Mouse (Mus musculus): ENCODE data around the gene Sepsecs. TPM values are rescaled to one million over a fixed set of nuclear protein-coding genes. Genes with fewer than 3 reads are reported as not detected.

The Sepsecs gene
- total and polyA plus RNA-seq, 2 experiments from 2014 or later = 4.7 to 7.7 TPM

DNA sequence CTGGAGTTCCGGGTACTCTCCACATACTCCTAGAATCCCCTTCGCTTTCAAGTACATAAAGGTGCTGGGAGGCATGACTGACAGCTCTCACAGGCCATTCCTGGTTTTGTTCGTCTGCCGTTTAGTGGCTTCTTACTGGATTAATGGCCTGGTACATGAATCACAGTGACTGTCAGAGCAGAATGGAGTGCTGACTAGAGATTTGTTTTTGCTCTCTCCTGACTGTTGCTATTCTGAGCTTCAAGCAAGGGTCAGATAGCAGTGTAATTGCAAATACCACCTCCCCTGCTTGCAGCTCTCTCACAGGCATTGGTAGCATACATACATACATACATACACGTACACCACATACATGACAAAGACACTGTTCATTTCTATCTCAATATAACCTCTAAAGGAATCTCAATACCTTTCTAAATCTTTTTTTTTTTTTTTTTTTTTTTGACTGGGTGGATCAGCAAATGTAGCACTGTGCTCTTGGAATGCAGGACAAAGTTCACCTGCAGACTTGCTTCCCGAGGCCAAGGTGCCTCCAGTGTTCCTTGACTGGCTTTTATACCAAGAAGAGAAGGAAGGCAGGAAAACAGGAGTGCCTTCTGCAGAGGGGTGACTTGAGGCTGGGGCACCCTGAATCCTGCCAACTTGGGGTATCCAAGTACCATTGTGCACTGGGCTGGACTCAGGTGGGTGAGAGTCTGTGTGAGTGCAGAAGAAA lies 18.4 kb upstream of the Sepsecs start:
- Histone ChIP-seq H3K9me3 (ENCODE audit: low read length) (no peaks in the 10 kb centered on the region), H3K4me3 (ENCODE audit: low read depth, low read length) (no peak overlapping the region), H3K27me3 (ENCODE audit: insufficient read depth, low read length) (no peaks in the 10 kb centered on the region), H3K27ac (ENCODE audit: low read depth, low read length) (no peak overlapping the region), H3K4me2 (ENCODE audit: low read depth, low read length, poor library complexity, severe bottlenecking) (no peak overlapping the region), H3K4me1 (ENCODE audit: insufficient read depth, low read length) (no peaks in the 10 kb centered on the region), H3K9ac (replicated peaks; ENCODE audit: low read length, poor library complexity, severe bottlenecking) (no peak overlapping the region), H3K36me3 (ENCODE audit: insufficient read depth, low read length) (no peaks in the 10 kb centered on the region)
- no peak for TF ChIP-seq CTCF (IDR thresholded peaks at IDR 0.05)
- DNase-seq (ENCODE audit: low spot score) (no peak), ATAC-seq (ENCODE audit: low FRiP score) (no peak)
- 56% methylated on average over 6 of the region's 6 CpGs for WGBS

- no peak for ATAC-seq (ENCODE audit: low FRiP score)
- DNase-seq (ENCODE audit: low spot score) = no peak
- WGBS = 54% methylated on average over 4 of the region's 4 CpGs
- H3K4me2 ChIP-seq (ENCODE audit: low read depth, low read length, poor library complexity, severe bottlenecking) = no peak overlapping the region
- no peaks in the 10 kb centered on the region for H3K36me3 ChIP-seq (ENCODE audit: insufficient read depth, low read length)
- H3K27ac ChIP-seq (ENCODE audit: low read depth, low read length) = no peak overlapping the region
- H3K4me1 ChIP-seq (ENCODE audit: insufficient read depth, low read length) = no peaks in the 10 kb centered on the region
- H3K9me3 ChIP-seq (ENCODE audit: low read length) = no peaks in the 10 kb centered on the region
- no peak overlapping the region for H3K9ac ChIP-seq (replicated peaks; ENCODE audit: low read length, poor library complexity, severe bottlenecking)
- no peak for TF ChIP-seq CTCF (IDR thresholded peaks at IDR 0.05)
- H3K27me3 ChIP-seq (ENCODE audit: insufficient read depth, low read length) = no peaks in the 10 kb centered on the region
- H3K4me3 ChIP-seq (ENCODE audit: low read depth, low read length) = no peak overlapping the region
Measured at GRCm38 (mm10) chr5:52681111-52681510, 11.6 kb upstream of the Sepsecs start.

DNA sequence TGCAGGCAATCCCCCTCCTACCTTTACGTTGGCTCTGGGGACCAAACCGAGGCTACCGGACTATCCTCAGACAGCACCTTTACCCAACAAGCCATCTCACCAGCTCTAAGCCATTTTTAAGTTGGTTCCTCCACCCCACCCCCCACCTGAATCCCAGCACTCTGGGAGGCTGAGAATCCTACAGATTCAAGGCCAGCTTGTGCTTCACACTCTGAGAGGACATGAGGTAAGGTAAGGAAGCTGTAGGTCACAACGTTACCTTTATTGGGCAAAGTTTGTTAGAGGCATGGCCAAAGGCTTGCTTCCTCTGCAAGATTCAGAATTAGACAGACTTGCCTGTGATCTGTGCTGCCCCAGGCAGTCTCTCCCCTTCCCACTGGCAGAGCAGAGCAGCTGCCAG lies 10.7 kb upstream of the Sepsecs start:
- DNase-seq (ENCODE audit: low spot score) (no peak), ATAC-seq (ENCODE audit: low FRiP score) (no peak)
- no peak overlapping the region for H3K9ac ChIP-seq (replicated peaks; ENCODE audit: low read length, poor library complexity, severe bottlenecking)
- H3K36me3 ChIP-seq (ENCODE audit: insufficient read depth, low read length) = no peaks in the 10 kb centered on the region
- H3K4me3 ChIP-seq (ENCODE audit: low read depth, low read length) = no peak overlapping the region
- H3K4me2 ChIP-seq (ENCODE audit: low read depth, low read length, poor library complexity, severe bottlenecking) = no peak overlapping the region
- H3K9me3 ChIP-seq (ENCODE audit: low read length) = no peaks in the 10 kb centered on the region
- no peaks in the 10 kb centered on the region for H3K27me3 ChIP-seq (ENCODE audit: insufficient read depth, low read length)
- H3K4me1 ChIP-seq (ENCODE audit: insufficient read depth, low read length) = no peaks in the 10 kb centered on the region
- TF ChIP-seq CTCF (IDR thresholded peaks at IDR 0.05) = no peak
- 61% methylated on average over 4 of the region's 4 CpGs for WGBS
- no peak overlapping the region for H3K27ac ChIP-seq (ENCODE audit: low read depth, low read length)

- Histone ChIP-seq H3K36me3 (ENCODE audit: insufficient read depth, low read length) (no peaks in the 10 kb centered on the region), H3K4me1 (ENCODE audit: insufficient read depth, low read length) (no peaks in the 10 kb centered on the region), H3K4me3 (ENCODE audit: low read depth, low read length) (no peak overlapping the region), H3K4me2 (ENCODE audit: low read depth, low read length, poor library complexity, severe bottlenecking) (no peak overlapping the region), H3K27me3 (ENCODE audit: insufficient read depth, low read length) (no peaks in the 10 kb centered on the region), H3K27ac (ENCODE audit: low read depth, low read length) (no peak overlapping the region), H3K9me3 (ENCODE audit: low read length) (no peaks in the 10 kb centered on the region), H3K9ac (replicated peaks; ENCODE audit: low read length, poor library complexity, severe bottlenecking) (no peak overlapping the region)
- 89% methylated on average over 5 of the region's 5 CpGs for WGBS
- DNase-seq (ENCODE audit: low spot score) (no peak), ATAC-seq (ENCODE audit: low FRiP score) (no peak)
- TF ChIP-seq CTCF (IDR thresholded peaks at IDR 0.05) = no peak
Measured at GRCm38 (mm10) chr5:52678498-52679070, 9.1 kb upstream of the Sepsecs start.

- no peaks in the 10 kb centered on the region for H3K4me1 ChIP-seq (ENCODE audit: insufficient read depth, low read length)
- H3K9me3 ChIP-seq (ENCODE audit: low read length) = no peaks in the 10 kb centered on the region
- WGBS = 71% methylated on average over 3 of the region's 3 CpGs
- ATAC-seq (ENCODE audit: low FRiP score) = no peak
- H3K36me3 ChIP-seq (ENCODE audit: insufficient read depth, low read length) = no peaks in the 10 kb centered on the region
- H3K4me2 ChIP-seq (ENCODE audit: low read depth, low read length, poor library complexity, severe bottlenecking) = no peak overlapping the region
- H3K9ac ChIP-seq (replicated peaks; ENCODE audit: low read length, poor library complexity, severe bottlenecking) = no peak overlapping the region
- no peak for TF ChIP-seq CTCF (IDR thresholded peaks at IDR 0.05)
- H3K27me3 ChIP-seq (ENCODE audit: insufficient read depth, low read length) = no peaks in the 10 kb centered on the region
- no peak for DNase-seq (ENCODE audit: low spot score)
- H3K27ac ChIP-seq (ENCODE audit: low read depth, low read length) = no peak overlapping the region
- no peak overlapping the region for H3K4me3 ChIP-seq (ENCODE audit: low read depth, low read length)
Measured at GRCm38 (mm10) chr5:52677126-52677525, 7.6 kb upstream of the Sepsecs start.

GRCm38 (mm10) chr5:52674384-52675069 lies 5.0 kb upstream of the Sepsecs start:
- H3K4me2 ChIP-seq (ENCODE audit: low read depth, low read length, poor library complexity, severe bottlenecking) = no peak overlapping the region
- ATAC-seq (ENCODE audit: low FRiP score) (no peak), DNase-seq (ENCODE audit: low spot score) (no peak)
- no peak overlapping the region for H3K9ac ChIP-seq (replicated peaks; ENCODE audit: low read length, poor library complexity, severe bottlenecking)
- H3K4me3 ChIP-seq (ENCODE audit: low read depth, low read length) = no peak overlapping the region
- WGBS = 55% methylated on average over 4 of the region's 4 CpGs
- no peaks in the 10 kb centered on the region for H3K36me3 ChIP-seq (ENCODE audit: insufficient read depth, low read length)
- H3K9me3 ChIP-seq (ENCODE audit: low read length) = no peaks in the 10 kb centered on the region
- H3K4me1 ChIP-seq (ENCODE audit: insufficient read depth, low read length) = no peaks in the 10 kb centered on the region
- H3K27ac ChIP-seq (ENCODE audit: low read depth, low read length) = no peak overlapping the region
- no peak for TF ChIP-seq CTCF (IDR thresholded peaks at IDR 0.05)
- H3K27me3 ChIP-seq (ENCODE audit: insufficient read depth, low read length) = no peaks in the 10 kb centered on the region

All from midbrain, postnatal 0 days (tissue).